Mouse (Mus musculus): ENCODE data around the gene Gbp2.

- TF ChIP-seq EP300 (IDR thresholded peaks at IDR 0.05; ENCODE audit: low read depth in 1 of 2, low read length in 2 of 2) = no peak
- no peak for TF ChIP-seq ELF1 (IDR thresholded peaks at IDR 0.05; ENCODE audit: low read depth, low read length)
- TF ChIP-seq MYC (IDR thresholded peaks at IDR 0.05; ENCODE audit: low read depth, low read length) = no peak
- TF ChIP-seq POLR2A (IDR thresholded peaks at IDR 0.05; ENCODE audit: control insufficient read depth in 1 of 2, insufficient read depth in 1 of 2, low read depth in 1 of 2, low read length in 2 of 2, poor library complexity in 1 of 2) = no peak
- no peak for TF ChIP-seq JUND (IDR thresholded peaks at IDR 0.05; ENCODE audit: low read depth, low read length)
- TF ChIP-seq USF2 (IDR thresholded peaks at IDR 0.05; ENCODE audit: borderline replicate concordance in 1 of 2, insufficient read depth in 1 of 2, low read depth in 1 of 2, low read length in 2 of 2) = no peak
- TF ChIP-seq CTCF (IDR thresholded peaks at IDR 0.05 in 2 of 3, conservative IDR thresholded peaks at IDR 0.05 in 1 of 3; ENCODE audit: control insufficient read depth in 1 of 3, insufficient read depth in 1 of 3, low read depth in 2 of 3, low read length in 3 of 3, poor library complexity in 1 of 3, severe bottlenecking in 1 of 3) = no peak
- no peak for TF ChIP-seq ZNF384 (IDR thresholded peaks at IDR 0.05; ENCODE audit: low read depth, low read length)
- no peak for TF ChIP-seq POLR2AphosphoS2 (IDR thresholded peaks at IDR 0.05; ENCODE audit: low read length)
- no peak for TF ChIP-seq ETS1 (IDR thresholded peaks at IDR 0.05; ENCODE audit: low read depth, low read length)
- no peak for TF ChIP-seq MAFK (IDR thresholded peaks at IDR 0.05; ENCODE audit: borderline replicate concordance, low read depth, low read length)
- TF ChIP-seq CHD1 (IDR thresholded peaks at IDR 0.05; ENCODE audit: low read depth, low read length) = no peak
These were observed 10.0 kb downstream of the Gbp2 start for GRCm38 (mm10) chr3:142630385-142630784.
